Mouse (Mus musculus) ES-E14 (cell line): ENCODE measurements at regions not wholly inside any gene's neighbourhood (a gene's known extent, or its start where the extent isn't known, plus 50 kb on each side); places are given as distances from the start of the nearest gene placed in this dataset.

Source experiments
- CHD2 ChIP-seq: IDR thresholded peaks from 2 replicates; pipeline ENCODE4 v1.6.1; 2014; ENCODE audit warnings: mild to moderate bottlenecking, low read depth, low read length, inconsistent platforms
- ZC3H11A ChIP-seq: IDR thresholded peaks from 2 replicates; pipeline ENCODE4 v1.6.1; 2012; ENCODE audit warnings: low read depth, mild to moderate bottlenecking, inconsistent platforms, low read length, borderline replicate concordance
- ZNF384 ChIP-seq: IDR thresholded peaks from 2 replicates; pipeline ENCODE4 v1.6.1; 2012; ENCODE audit warnings: low read depth, low read length, inconsistent platforms

- TF ChIP-seq ZC3H11A: no peak
- TF ChIP-seq CHD2: no peak
- TF ChIP-seq ZNF384: no peak
Observed at GRCm38 (mm10) chr10:17569577-17570113, 153.4 kb upstream of the Cited2 start.
